Mouse (Mus musculus) embryonic facial prominence, embryonic 10.5 days (tissue): ENCODE data around the gene Pld1. TPM values are rescaled to one million over a fixed set of nuclear protein-coding genes. Genes with fewer than 3 reads are reported as not detected.
"Not testable (repeated sequence)": the region's sequence is repeated elsewhere in the genome, so short reads cannot be mapped to it uniquely, and the experiment has no call there.

Experiments used
- DNase-seq: peaks from one replicate; pipeline ENCODE4 v3.0.0-alpha.2; 2017; ENCODE audit warnings: low spot score
- H3K27ac ChIP-seq: fragments of 300-500 bp; sonication (generic); replicated peaks from 2 replicates; pipeline ENCODE4 v1.5.1; 2016; ENCODE audit warnings: mild to moderate bottlenecking
- H3K27me3 ChIP-seq: fragments of 300-500 bp; sonication (generic); replicated peaks from 2 replicates; pipeline ENCODE4 v1.6.1; 2016; ENCODE audit warnings: low read depth, mild to moderate bottlenecking; ENCODE audit not compliant: poor library complexity, severe bottlenecking
- H3K36me3 ChIP-seq: fragments of 300-500 bp; sonication (generic); replicated peaks from 2 replicates; pipeline ENCODE4 v1.6.1; 2016; ENCODE audit warnings: mild to moderate bottlenecking, moderate library complexity
- H3K4me1 ChIP-seq: fragments of 300-500 bp; sonication (generic); 2 replicates; pipeline ENCODE4 v1.6.1; 2016
- H3K4me3 ChIP-seq: fragments of 300-500 bp; sonication (generic); 2 replicates; pipeline ENCODE4 v1.5.1; 2016; ENCODE audit warnings: mild to moderate bottlenecking, moderate library complexity
- H3K9me3 ChIP-seq: fragments of 300-500 bp; sonication (generic); 2 replicates; pipeline ENCODE4 v1.6.1; 2016; ENCODE audit warnings: mild to moderate bottlenecking
- WGBS: fragments of 180-500 bp; shearing (Covaris S2); methylation state at CpG from one replicate; pipeline ENCODE4 v1.1.7; 2016; 5-methylcytosine and 5-hydroxymethylcytosine counted together
- polyA plus RNA-seq: library from polyadenylated mRNA; unstranded; fragments of >200 nt; fragmentation: Nextera tagmentation; extraction: Ambion mirVana; gene quantifications from 2 replicates; pipeline ENCODE4 v1.2.1, GENCODE M21; 2016

Gene Pld1
- polyA plus RNA-seq, 1 experiment from 2014 or later, result 2.0 TPM

DNA sequence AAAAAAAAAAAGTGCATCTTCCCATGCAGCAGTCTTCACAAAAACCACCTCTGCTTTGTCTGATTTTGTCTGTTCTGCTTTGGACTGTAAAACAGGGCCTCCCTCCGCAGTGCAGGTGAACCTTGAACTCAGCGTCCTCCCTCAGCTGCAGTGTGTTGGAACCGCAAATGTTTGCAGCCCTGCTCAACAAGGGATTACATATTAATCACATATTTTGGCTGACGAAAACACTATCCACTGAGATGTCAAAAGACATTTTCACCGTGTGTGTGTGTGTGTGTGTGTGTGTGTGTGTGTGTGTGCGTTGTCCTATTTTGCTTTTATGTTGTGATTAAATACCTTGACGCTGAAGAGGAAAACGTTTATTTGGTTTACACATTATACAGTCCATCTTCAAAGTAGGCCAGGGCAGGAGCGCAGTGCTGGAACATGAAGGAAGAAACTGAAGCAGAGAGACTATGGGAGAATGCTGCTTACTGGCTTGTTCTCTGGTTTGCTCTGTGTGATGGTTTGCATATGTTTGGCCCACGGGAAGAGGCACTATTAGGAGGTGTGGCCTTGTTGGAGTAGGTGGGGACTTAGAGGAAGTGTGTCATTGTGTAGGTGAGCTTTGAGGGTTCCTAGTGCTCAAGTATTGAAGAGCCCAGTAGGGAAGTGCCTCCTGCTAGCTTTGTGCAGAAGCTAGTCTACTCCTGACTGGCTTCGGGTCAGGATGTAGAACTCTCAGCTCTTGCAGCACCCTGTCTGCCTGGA lies 17.1 kb upstream of the Pld1 start:
- DNase-seq, result no peak
- no peaks in the 10 kb centered on the region for H3K4me1 ChIP-seq
- H3K27me3 ChIP-seq, result no peaks in the 10 kb centered on the region
- peaks cover 15% of the 10 kb centered on the region; the same call in 1 of the 2 replicates for H3K9me3 ChIP-seq
- no peaks in the 10 kb centered on the region; the same call in 1 of the 2 replicates for H3K36me3 ChIP-seq
- no peak overlapping the region for H3K4me3 ChIP-seq
- H3K27ac ChIP-seq, result no peak overlapping the region
- 89% methylated on average over 11 of the region's 11 CpGs for WGBS

DNA sequence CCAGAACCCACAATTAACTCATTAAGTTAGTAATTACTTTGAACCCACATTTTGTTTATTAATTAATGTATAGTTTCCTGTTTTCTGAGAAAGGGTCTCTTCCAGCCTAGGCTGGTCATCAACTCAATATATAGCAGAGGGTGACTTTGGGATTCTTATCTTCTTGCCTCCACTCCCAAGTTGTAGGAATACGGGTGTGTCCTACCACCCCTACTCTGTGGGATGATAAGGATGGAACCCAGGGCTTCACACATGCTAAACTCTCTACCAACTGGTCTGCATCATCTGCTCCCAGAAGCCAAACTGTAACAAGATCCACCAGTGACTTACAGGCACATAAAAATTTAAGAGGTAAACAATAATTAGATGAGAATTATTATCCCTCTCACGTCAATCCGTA lies 14.5 kb upstream of the Pld1 start:
- 86% methylated on average over 3 of the region's 3 CpGs for WGBS
- Histone ChIP-seq H3K36me3 (no peaks in the 10 kb centered on the region), H3K9me3 (peaks cover 12% of the 10 kb centered on the region; the same call in 1 of the 2 replicates), H3K27me3 (no peaks in the 10 kb centered on the region), H3K4me3 (no peak overlapping the region), H3K27ac (no peak overlapping the region), H3K4me1 (no peaks in the 10 kb centered on the region)
- no peak for DNase-seq

DNA sequence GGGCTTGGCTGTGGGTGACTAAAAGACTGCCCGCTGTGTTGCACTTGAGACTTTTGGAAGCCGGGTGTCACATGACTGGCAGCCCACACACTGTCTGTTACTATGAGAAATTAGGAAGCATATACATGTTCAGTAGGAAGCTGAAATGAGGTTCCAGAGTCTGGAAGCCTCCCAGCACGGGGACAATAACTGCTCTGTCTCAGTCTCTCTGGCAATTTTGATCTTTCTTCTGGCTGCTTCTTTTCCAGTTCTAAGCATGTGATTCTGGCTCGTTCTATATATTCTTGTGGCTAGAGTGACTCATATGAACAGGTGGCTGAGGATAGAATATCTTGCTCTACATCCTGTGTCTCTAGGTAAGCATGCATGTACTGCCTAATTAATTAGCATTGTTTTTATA lies 9.3 kb upstream of the Pld1 start:
- Histone ChIP-seq H3K36me3 (no peaks in the 10 kb centered on the region), H3K4me1 (no peaks in the 10 kb centered on the region), H3K4me3 (no peak overlapping the region), H3K27me3 (no peaks in the 10 kb centered on the region), H3K27ac (no peak overlapping the region), H3K9me3 (no peaks in the 10 kb centered on the region)
- 85% methylated on average over 4 of the region's 4 CpGs for WGBS
- no peak for DNase-seq

DNA sequence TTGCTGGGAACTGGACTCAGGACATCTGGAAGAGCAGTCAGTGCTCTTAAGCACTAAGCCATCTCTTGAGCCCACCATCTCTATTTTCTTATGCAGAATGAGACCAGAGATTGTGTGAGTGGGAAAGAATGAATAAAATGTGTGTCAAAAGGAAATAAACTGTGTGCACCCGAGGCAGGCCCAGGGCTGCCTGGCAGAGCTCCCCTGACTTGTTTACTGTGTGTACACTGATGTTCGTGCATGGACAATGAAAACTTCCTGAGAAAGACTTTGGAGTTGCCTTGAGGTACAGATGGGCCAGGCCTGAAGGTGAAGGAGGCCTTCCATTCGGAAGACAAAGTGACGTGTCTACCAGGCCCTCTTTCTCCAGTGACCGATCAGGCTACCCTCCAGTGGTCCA lies 6.1 kb upstream of the Pld1 start:
- H3K4me3 ChIP-seq, result no peak overlapping the region
- H3K4me1 ChIP-seq, result peaks cover 2% of the 10 kb centered on the region; the same call in 1 of the 2 replicates
- WGBS, result 90% methylated on average over 5 of the region's 5 CpGs

DNA sequence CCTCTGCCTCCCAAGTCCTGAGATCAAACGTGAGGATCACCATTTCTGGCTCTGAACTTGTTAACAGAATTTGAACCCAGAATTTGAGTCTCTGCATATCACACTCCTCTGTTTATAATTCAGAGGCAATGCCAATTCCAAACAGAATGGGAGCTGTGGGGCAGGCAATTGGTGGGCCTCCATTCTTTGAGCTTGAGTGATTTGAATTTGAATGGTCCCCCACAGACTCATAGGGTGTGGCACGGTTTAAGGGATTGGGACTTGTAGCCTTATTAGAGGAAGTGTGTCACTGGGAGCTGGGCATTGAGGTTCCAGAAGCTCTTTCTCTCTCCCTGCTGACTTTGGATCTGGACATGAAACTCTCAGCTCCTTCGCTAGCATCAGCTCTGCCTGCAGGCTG lies 2.9 kb upstream of the Pld1 start:
- Histone ChIP-seq H3K27ac (no peak overlapping the region), H3K4me1 (peaks cover 21% of the 10 kb centered on the region), H3K36me3 (no peaks in the 10 kb centered on the region), H3K4me3 (no peak overlapping the region), H3K27me3 (peaks cover 29% of the 10 kb centered on the region), H3K9me3 (no peaks in the 10 kb centered on the region)
- DNase-seq, result no peak
- WGBS, result 70% methylated on average over 3 of the region's 3 CpGs

More for the DNA sequence above, 6.1 kb upstream of the Pld1 start:
- no peaks in the 10 kb centered on the region for H3K36me3 ChIP-seq
- H3K27me3 ChIP-seq, result peaks cover 10% of the 10 kb centered on the region; the same call in 1 of the 2 replicates
- no peak for DNase-seq
- no peak overlapping the region for H3K27ac ChIP-seq
- no peaks in the 10 kb centered on the region for H3K9me3 ChIP-seq

DNA sequence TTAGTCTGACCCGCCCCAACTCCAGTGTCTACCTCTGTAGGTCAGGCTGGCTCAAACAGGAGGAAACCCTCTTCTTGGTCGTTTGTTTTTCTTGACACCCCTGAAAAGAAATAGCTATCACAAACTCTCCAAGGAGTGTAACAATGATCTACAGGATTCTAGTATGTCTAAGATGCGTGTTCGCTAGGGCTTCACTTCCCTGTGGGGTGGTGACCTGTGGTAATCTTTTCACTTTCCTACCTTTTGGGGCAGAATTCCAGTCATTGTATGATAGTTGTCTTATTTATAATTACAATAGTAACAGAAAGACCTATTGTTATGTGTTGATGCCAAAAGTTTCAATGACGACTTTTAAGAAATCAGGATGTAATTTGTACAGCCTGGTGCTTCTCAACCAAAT lies 1.8 kb upstream of the Pld1 start:
- Histone ChIP-seq H3K36me3 (no peaks in the 10 kb centered on the region), H3K4me3 (no peak overlapping the region), H3K9me3 (no peaks in the 10 kb centered on the region), H3K27me3 (peaks cover 29% of the 10 kb centered on the region), H3K27ac (no peak overlapping the region), H3K4me1 (peaks cover 21% of the 10 kb centered on the region)
- 78% methylated on average over 5 of the region's 5 CpGs for WGBS
- DNase-seq, result no peak

DNA sequence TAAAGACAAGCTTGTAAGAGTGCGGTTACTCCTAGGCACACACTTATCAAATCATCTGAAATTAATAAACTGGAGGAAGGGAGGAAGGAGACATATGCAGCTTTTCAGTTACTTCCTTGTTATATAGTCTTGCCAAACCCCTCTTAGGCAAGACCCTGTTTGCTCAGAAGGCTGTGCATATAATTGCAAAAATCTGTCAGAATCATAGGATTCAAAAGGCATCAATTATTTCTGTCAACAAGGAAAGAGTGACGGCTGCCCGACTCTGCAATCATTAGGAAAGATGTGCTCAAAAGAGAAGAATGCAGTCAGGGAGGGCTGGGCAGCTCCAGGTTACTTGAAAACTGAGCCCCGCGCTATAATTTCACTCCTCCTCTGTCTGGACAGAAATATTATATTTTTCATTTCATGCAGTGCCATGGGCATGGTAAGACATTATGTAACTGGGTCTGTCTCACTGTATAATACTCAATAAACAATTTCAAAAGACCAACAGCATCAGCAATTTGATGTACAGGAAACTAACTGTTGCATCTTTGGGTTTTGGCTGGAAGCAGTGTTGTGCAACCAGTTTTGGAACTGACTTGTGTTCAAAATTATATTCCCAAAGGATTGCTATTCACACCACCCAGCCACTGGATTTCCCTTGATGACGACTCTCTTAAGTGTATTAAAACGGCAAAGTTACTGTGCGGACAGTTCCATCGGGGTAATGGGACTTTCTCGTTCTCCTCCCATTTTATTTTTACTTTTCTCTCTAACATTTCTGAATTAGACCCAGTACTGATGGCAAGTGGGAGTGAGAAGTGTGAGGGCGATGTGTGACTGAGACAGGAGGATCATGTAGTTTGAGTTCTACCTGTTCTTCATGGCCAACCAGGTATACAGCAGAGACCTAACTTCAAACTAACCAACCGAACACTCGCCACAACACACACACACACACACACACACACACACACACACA lies 1.1 kb upstream of the Pld1 start:
- no peak for DNase-seq
- H3K27me3 ChIP-seq, result peaks cover 29% of the 10 kb centered on the region
- H3K27ac ChIP-seq, result no peak overlapping the region
- H3K4me3 ChIP-seq, result peak overlapping the region; percentile 79
- H3K4me1 ChIP-seq, result peaks cover 21% of the 10 kb centered on the region
- H3K36me3 ChIP-seq, result no peaks in the 10 kb centered on the region
- H3K9me3 ChIP-seq, result no peaks in the 10 kb centered on the region
- WGBS, result 76% methylated on average over 13 of the region's 13 CpGs

DNA sequence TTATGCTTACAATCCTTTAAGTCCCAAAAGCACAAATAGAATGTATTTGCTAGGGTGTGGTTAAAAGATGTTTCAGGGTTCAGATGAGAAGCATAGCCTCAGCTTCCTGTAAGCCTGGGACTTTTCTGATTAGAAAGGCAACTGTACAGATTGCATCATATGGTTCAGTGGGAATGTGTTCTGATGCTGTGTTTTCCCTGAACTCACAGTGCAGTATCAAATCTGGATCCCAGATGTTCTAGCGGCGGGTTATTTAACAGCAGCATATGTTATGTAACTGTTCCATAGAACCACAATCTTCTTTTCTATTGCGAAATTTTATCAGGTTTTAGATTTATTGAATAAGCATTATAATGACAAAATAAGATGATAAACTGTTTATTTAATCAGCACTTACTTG lies 3.1 kb downstream of the Pld1 start:
- Histone ChIP-seq H3K27ac (no peak overlapping the region), H3K27me3 (peaks cover 26% of the 10 kb centered on the region), H3K36me3 (no peaks in the 10 kb centered on the region), H3K4me1 (peaks cover 21% of the 10 kb centered on the region), H3K9me3 (no peaks in the 10 kb centered on the region), H3K4me3 (no peak overlapping the region)
- 81% methylated on average over 3 of the region's 3 CpGs for WGBS
- no peak for DNase-seq

DNA sequence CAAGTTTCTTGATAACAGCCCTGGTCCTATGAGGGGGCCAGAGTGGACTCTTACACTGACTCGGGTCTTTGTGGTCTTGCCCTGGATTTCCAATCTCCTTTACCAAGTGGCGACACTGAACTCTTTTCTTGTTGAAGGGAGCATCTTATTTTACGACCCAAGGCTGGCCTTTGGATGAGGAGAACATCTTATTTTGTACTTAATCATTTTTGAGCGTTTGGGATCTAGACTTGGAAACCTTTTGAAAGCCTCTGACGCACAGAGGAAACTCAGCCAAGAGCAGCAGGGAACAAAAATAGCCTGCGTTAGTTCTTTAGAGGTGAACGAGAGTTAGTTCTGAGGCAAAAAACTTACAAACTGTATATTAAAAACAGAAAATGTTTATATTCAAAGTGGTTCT lies 4.5 kb downstream of the Pld1 start:
- Histone ChIP-seq H3K9me3 (no peaks in the 10 kb centered on the region), H3K4me1 (peaks cover 16% of the 10 kb centered on the region), H3K4me3 (no peak overlapping the region), H3K27me3 (peaks cover 12% of the 10 kb centered on the region), H3K36me3 (no peaks in the 10 kb centered on the region), H3K27ac (no peak overlapping the region)
- DNase-seq, result no peak
- 88% methylated on average over 7 of the region's 7 CpGs for WGBS

DNA sequence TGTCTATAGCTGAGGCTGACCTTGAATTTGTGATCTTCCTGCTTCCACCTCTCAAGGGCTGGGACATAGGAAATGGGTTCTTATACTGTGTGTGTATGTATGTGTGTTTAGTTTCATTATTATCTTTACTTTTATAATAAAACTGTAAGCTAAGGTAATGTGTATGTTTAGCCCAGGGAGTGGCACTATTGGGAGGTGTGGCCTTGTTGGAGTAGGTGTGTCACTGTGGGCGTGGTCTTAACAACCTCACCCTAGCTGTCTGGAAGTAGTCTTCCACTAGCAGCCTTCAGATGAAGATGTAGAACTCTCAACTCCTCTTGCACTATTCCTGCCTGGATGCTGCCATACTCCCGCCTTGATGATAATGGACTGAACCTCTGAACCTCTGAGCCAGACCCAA lies 6.9 kb downstream of the Pld1 start:
- not testable (repeated sequence) for H3K9me3 ChIP-seq, H3K27ac ChIP-seq, H3K27me3 ChIP-seq, DNase-seq, H3K4me3 ChIP-seq, H3K36me3 ChIP-seq
- peaks cover 12% of the 10 kb centered on the region for H3K4me1 ChIP-seq
- 79% methylated on average over 2 of the region's 2 CpGs for WGBS

DNA sequence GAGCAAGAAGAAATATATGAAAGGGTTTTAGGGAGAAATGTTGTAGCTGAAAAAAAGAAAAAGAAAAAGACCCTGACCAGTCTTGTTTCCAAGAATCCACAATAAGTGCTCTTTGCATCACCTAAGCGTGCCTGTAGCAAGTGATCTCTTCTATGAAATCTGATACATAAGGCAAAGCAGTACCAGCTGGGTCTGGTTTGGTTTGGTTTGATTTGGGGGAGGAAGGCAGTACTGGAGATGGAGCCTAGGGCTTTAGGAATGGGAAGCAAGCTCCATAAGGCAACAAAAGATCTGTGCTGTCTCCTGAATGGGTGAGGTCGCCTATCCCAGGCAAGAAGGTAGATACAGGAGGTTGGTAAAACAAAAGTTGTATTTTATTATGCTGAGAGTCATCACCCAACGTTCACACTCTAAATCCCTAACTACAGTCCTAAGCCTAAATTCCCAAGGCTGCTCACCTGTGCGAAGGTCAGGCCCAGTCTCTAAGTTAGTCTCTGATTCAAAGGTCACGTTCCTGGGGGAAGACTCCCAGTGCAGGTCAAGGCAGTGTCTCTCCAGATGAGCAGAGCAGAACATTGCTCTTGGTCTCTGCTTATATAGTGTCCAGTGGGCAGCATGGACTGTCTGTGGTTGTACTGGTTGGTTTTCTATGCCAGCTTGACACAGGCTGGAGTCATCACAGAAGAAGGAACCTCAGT lies 10.8 kb downstream of the Pld1 start:
- Histone ChIP-seq H3K9me3 (no peaks in the 10 kb centered on the region), H3K36me3 (no peaks in the 10 kb centered on the region), H3K27ac (0 out of 2 replicates have a peak overlapping the region, but pooled peaks have one; percentile 10), H3K27me3 (no peaks in the 10 kb centered on the region), H3K4me3 (no peak overlapping the region), H3K4me1 (peaks cover 12% of the 10 kb centered on the region)
- 72% methylated on average over 5 of the region's 5 CpGs for WGBS
- DNase-seq, result peak; percentile 19

DNA sequence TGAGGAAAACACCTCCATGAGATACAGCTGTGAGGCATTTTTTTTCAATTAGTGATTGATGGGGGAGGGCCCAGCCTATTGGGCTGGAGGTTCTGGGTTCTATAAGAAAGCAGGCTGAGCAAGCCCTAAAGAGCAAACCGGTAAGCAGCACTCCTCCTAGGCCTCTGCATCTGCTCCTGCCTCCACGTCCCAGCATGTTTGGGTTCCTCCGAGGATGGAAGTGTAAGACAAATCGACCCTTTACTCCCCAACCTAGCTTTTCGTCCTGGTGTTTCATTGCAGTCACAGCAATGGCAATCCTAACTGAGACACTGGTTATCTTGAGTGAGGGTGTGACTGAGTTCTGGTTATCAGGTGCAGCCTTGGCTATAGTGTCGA lies 11.4 kb downstream of the Pld1 start:
- no peak overlapping the region for H3K4me3 ChIP-seq
- DNase-seq, result no peak
- H3K9me3 ChIP-seq, result no peaks in the 10 kb centered on the region
- no peak overlapping the region for H3K27ac ChIP-seq
- 83% methylated on average over 6 of the region's 6 CpGs for WGBS
- no peaks in the 10 kb centered on the region for H3K36me3 ChIP-seq
- peaks cover 12% of the 10 kb centered on the region for H3K4me1 ChIP-seq
- H3K27me3 ChIP-seq, result no peaks in the 10 kb centered on the region
